8 mouse cellular contexts compared by ENCODE assay signal in the genomic region with DNA sequence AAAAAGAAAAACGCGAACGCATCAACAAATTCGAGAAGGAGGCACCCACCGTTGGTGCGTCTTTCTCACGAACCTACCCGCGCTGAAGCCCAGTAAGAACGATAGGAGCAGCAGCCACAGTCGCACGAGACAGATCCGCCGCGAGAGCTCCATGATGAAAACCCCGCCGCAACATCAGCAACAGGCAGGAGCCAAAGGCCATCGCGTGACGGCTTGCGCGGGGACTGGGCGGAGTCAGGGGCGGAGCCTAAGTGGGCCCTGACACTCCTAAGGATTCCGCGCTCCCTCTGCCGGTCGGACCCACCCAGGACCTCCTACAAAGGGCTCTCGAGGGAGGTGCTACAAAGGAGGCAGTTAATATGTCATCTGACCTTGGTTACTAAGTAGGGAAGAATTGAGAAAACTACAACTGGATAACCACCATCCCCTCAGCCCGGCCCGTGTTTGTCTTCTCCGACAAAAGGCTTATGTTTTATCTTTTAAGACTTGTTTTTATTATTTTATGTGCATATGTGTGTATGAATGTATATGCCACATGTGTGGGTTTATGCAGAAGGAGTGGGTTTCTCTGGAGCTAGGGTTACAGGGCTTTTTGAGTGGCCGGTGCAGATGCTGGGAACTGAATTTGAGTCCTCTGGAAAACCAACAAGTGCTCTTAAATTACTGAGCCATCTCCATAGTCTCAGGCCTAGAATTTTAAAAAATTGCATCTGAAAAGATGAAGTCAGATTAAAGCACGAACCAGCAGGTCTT. TPM values are rescaled to one million over a fixed set of nuclear protein-coding genes. Genes with fewer than 3 reads are reported as not detected.
A peak's percentile ranks its signal among the peaks of the same experiment; 100 is the strongest.
DNase-seq lines count a peak whose midpoint lies in the region; ATAC-seq and TF ChIP-seq lines count a peak whose summit lies in the region.

TSS of gene Scpep1 (minus strand) at position 249 of the 753 bp plus-strand sequence.

- H3K9me3 ChIP-seq in embryonic facial prominence, embryonic 14.5 days (ENCODE audit: control insufficient read depth, low read length), result no peaks in the 10 kb centered on the region
- no peaks in the 10 kb centered on the region for H3K9me3 ChIP-seq in limb, embryonic 13.5 days
- H3K9me3 ChIP-seq in midbrain, embryonic 16.5 days (replicated peaks; ENCODE audit: control insufficient read depth, low read length, poor library complexity, severe bottlenecking), result no peaks in the 10 kb centered on the region

- peak within 1 kb of the TSS; percentile 52 for H3K4me3 ChIP-seq in embryonic facial prominence, embryonic 14.5 days (ENCODE audit: low read depth, low read length)
- H3K4me3 ChIP-seq in heart, adult 2 months, result peak within 1 kb of the TSS; percentile 63
- H3K4me3 ChIP-seq in limb, embryonic 13.5 days, result peak within 1 kb of the TSS; percentile 58
- H3K4me3 ChIP-seq in midbrain, embryonic 16.5 days (ENCODE audit: low read depth, low read length), result peak within 1 kb of the TSS; percentile 47

- WGBS in embryonic facial prominence, embryonic 14.5 days, result 3% methylated on average over 32 of the region's 34 CpGs
- WGBS in heart, adult 2 months, result 5% methylated on average over 34 of the region's 34 CpGs
- 4% methylated on average over 34 of the region's 34 CpGs for WGBS in limb, embryonic 13.5 days
- WGBS in midbrain, embryonic 16.5 days, result 5% methylated on average over 34 of the region's 34 CpGs

- ATAC-seq in embryonic facial prominence, embryonic 14.5 days (ENCODE audit: low read depth), result peak; percentile 98
- peak; percentile 94 for ATAC-seq in limb, embryonic 13.5 days (ENCODE audit: low FRiP score, low read depth)
- peak; percentile 96 for ATAC-seq in midbrain, embryonic 16.5 days

- peak; percentile 95 for TF ChIP-seq CTCF in heart, adult 2 months (IDR thresholded peaks at IDR 0.05)

- intact Hi-C loops in heart, adult 2 months (cut with DNase I), result loop anchor here (1.0 to 10.0 kb wide), 4 partner anchors 47 to 971 kb away; partner anchors contain the start of gene Dynll2

- peak; percentile 99 for DNase-seq in 3T3-L1 (ENCODE audit: low read depth, low spot score)
- DNase-seq in adrenal gland, postnatal 4 days (ENCODE audit: low spot score in 2 of 2), result peak; percentile 90 to 92
- DNase-seq in embryonic facial prominence, embryonic 14.5 days (ENCODE audit: low spot score), result peak; percentile 97
- DNase-seq in heart, adult 2 months, result peak; percentile 97 to 98
- DNase-seq in kidney, adult 8-10 months, result peak; percentile 98 to 99
- DNase-seq in spleen, postnatal 10 days (ENCODE audit: low spot score in 2 of 2), result peak; percentile 95 to 99

- H3K27me3 ChIP-seq in embryonic facial prominence, embryonic 14.5 days (replicated peaks; ENCODE audit: control insufficient read depth, insufficient read depth, low read length), result no peaks in the 10 kb centered on the region
- H3K27me3 ChIP-seq in heart, adult 2 months (ENCODE audit: control insufficient read depth, insufficient read depth, low read length), result no peaks in the 10 kb centered on the region
- H3K27me3 ChIP-seq in limb, embryonic 13.5 days, result no peaks in the 10 kb centered on the region
- H3K27me3 ChIP-seq in midbrain, embryonic 16.5 days (ENCODE audit: control insufficient read depth, insufficient read depth, low read depth, low read length), result no peaks in the 10 kb centered on the region

- H3K36me3 ChIP-seq in embryonic facial prominence, embryonic 14.5 days (ENCODE audit: control insufficient read depth, insufficient read depth, low read length), result 0 out of 2 replicates have a peak, but pooled peaks cover 4% of the 10 kb centered on the region
- H3K36me3 ChIP-seq in heart, adult 2 months (ENCODE audit: control insufficient read depth, insufficient read depth, low read length), result no peaks in the 10 kb centered on the region
- H3K36me3 ChIP-seq in limb, embryonic 13.5 days, result peaks cover 14% of the 10 kb centered on the region
- H3K36me3 ChIP-seq in midbrain, embryonic 16.5 days (ENCODE audit: control insufficient read depth, insufficient read depth, low read length), result no peaks in the 10 kb centered on the region; the same call in 1 of the 2 replicates

- H3K4me2 ChIP-seq in embryonic facial prominence, embryonic 14.5 days (ENCODE audit: low read depth, low read length), result peak within 1 kb of the TSS; percentile 62
- peak within 1 kb of the TSS; percentile 67 for H3K4me2 ChIP-seq in limb, embryonic 13.5 days (replicated peaks)
- peak within 1 kb of the TSS; percentile 63 for H3K4me2 ChIP-seq in midbrain, embryonic 16.5 days (ENCODE audit: low read length)

- 0 out of 2 replicates have a peak, but pooled peaks have one; percentile 65 for TF ChIP-seq EP300 in heart, adult 2 months (IDR thresholded peaks at IDR 0.05; ENCODE audit: insufficient read depth, low read depth, low read length)

- TF ChIP-seq POLR2A in heart, adult 2 months (IDR thresholded peaks at IDR 0.05; ENCODE audit: insufficient read depth, low read depth, low read length), result peak; percentile 73

- H3K79me2 ChIP-seq in heart, adult 2 months (replicated peaks; ENCODE audit: control insufficient read depth, insufficient read depth, low read length), result no peaks in the 10 kb centered on the region

- peak within 1 kb of the TSS; percentile 67 for H3K9ac ChIP-seq in embryonic facial prominence, embryonic 14.5 days (ENCODE audit: low read depth, low read length)
- peak within 1 kb of the TSS; percentile 50 for H3K9ac ChIP-seq in heart, adult 2 months (ENCODE audit: low read depth, low read length)
- H3K9ac ChIP-seq in limb, embryonic 13.5 days, result peak within 1 kb of the TSS; percentile 69
- peak within 1 kb of the TSS; percentile 35 for H3K9ac ChIP-seq in midbrain, embryonic 16.5 days (ENCODE audit: low read depth, low read length)

- H3K27ac ChIP-seq in embryonic facial prominence, embryonic 14.5 days (replicated peaks; ENCODE audit: low read depth, low read length), result peak within 1 kb of the TSS; percentile 75
- peak within 1 kb of the TSS; percentile 66 for H3K27ac ChIP-seq in heart, adult 2 months
- H3K27ac ChIP-seq in limb, embryonic 13.5 days, result no peak within 1 kb of the TSS
- H3K27ac ChIP-seq in midbrain, embryonic 16.5 days (ENCODE audit: low read length), result peak within 1 kb of the TSS; percentile 23

- H3K4me1 ChIP-seq in embryonic facial prominence, embryonic 14.5 days (ENCODE audit: control insufficient read depth, insufficient read depth, low read length), result peaks cover 4% of the 10 kb centered on the region
- H3K4me1 ChIP-seq in heart, adult 2 months (ENCODE audit: control insufficient read depth, insufficient read depth, low read length), result no peaks in the 10 kb centered on the region
- H3K4me1 ChIP-seq in limb, embryonic 13.5 days, result peaks cover 14% of the 10 kb centered on the region
- peaks cover 9% of the 10 kb centered on the region for H3K4me1 ChIP-seq in midbrain, embryonic 16.5 days (ENCODE audit: control insufficient read depth, insufficient read depth, low read length)

RNA-seq across cellular contexts. Expression of gene Scpep1, which starts in this region (rescaled TPM):
- total RNA-seq in adrenal gland, postnatal 4 days (2021), result 100 to 1,000 TPM; 149 to 159 TPM
- 84.5 and 89.0 TPM in 2 replicates for polyA plus RNA-seq in embryonic facial prominence, embryonic 14.5 days (2014; fragmentation: Nextera tagmentation; extraction: Ambion mirVana)
- total RNA-seq in heart, adult 2 months (2021), result 10 to 100 TPM; 15.3 to 16.3 TPM
- polyA plus RNA-seq in heart, adult 2 months (2012; rRNA removed), result 11.1 and 13.5 TPM in 2 replicates
- 77.2 and 80.8 TPM in 2 replicates for polyA plus RNA-seq in limb, embryonic 13.5 days (2015; fragmentation: Nextera tagmentation; extraction: Ambion mirVana)
- 31.9 and 37.9 TPM in 2 replicates for polyA plus RNA-seq in midbrain, embryonic 16.5 days (2015; fragmentation: Nextera tagmentation; extraction: Ambion mirVana)

Comparison
In these comparisons a context has a peak if more than half of its experiments do, and no peak if none do; other contexts are left out.
1. RNA of gene Scpep1 (total RNA-seq): 149 to 159 TPM in adrenal gland, postnatal 4 days; 15.3 to 16.3 TPM in heart, adult 2 months; every median in the first group is over 4 times any median in the second.
2. Peak in every context shown above with its lines, with median percentiles within 50 percentile points of each other: DNase-seq, ATAC-seq, H3K4me2 ChIP-seq, H3K4me3 ChIP-seq and H3K9ac ChIP-seq.